Mouse (Mus musculus) MEL (cell line): Measurements from ENCODE around the gene Letmd1.

Source experiments
- CTCF ChIP-seq, 3 experiments: IDR thresholded peaks in 2 of 3; conservative IDR thresholded peaks in 1 of 3; 2 replicates each; pipeline ENCODE4 v1.5.1; 2011 to 2012; ENCODE audit warnings: low read length in 3 of 3, low read depth in 2 of 3, mild to moderate bottlenecking in 2 of 3, improper control_type of control experiment in 1 of 3, inconsistent platforms in 1 of 3, mixed read lengths in 1 of 3, moderate library complexity in 1 of 3; ENCODE audit not compliant: control insufficient read depth in 1 of 3, insufficient read depth in 1 of 3, poor library complexity in 1 of 3, severe bottlenecking in 1 of 3
- EP300 ChIP-seq, 2 experiments: IDR thresholded peaks; 2 replicates each; pipeline ENCODE4 v1.6.1; 2011; ENCODE audit warnings: improper control_type of control experiment in 2 of 2, low read length in 2 of 2, low read depth in 1 of 2, mild to moderate bottlenecking in 1 of 2
- GATA1 ChIP-seq: IDR thresholded peaks from 2 replicates; pipeline ENCODE4 v1.6.1; 2011; ENCODE audit warnings: low read depth, low read length, improper control_type of control experiment
- MYC ChIP-seq: IDR thresholded peaks from 2 replicates; pipeline ENCODE4 v1.6.1; 2011; ENCODE audit warnings: low read depth, mild to moderate bottlenecking, low read length, improper control_type of control experiment, moderate library complexity
- POLR2A ChIP-seq, 2 experiments: IDR thresholded peaks; 2 replicates each; pipeline ENCODE4 v1.6.1; 2011 to 2012; ENCODE audit warnings: low read length in 2 of 2, mild to moderate bottlenecking in 2 of 2, control low read depth in 1 of 2, improper control_type of control experiment in 1 of 2, low read depth in 1 of 2, moderate library complexity in 1 of 2; ENCODE audit not compliant: control insufficient read depth in 1 of 2, insufficient read depth in 1 of 2, poor library complexity in 1 of 2
- TAL1 ChIP-seq: IDR thresholded peaks from 2 replicates; pipeline ENCODE4 v1.6.1; 2012; ENCODE audit warnings: mild to moderate bottlenecking, inconsistent platforms, low read length, moderate library complexity, mixed read lengths
- ZC3H11A ChIP-seq: IDR thresholded peaks from 2 replicates; pipeline ENCODE4 v1.6.1; 2012; ENCODE audit warnings: low read depth, mild to moderate bottlenecking, inconsistent platforms, low read length, improper control_type of control experiment

- TF ChIP-seq GATA1 = no peak
- no peak for TF ChIP-seq TAL1
- no peak for TF ChIP-seq EP300 (IDR thresholded peaks at IDR 0.05; ENCODE audit: low read depth in 1 of 2, low read length in 2 of 2)
- TF ChIP-seq POLR2A (IDR thresholded peaks at IDR 0.05; ENCODE audit: control insufficient read depth in 1 of 2, insufficient read depth in 1 of 2, low read depth in 1 of 2, low read length in 2 of 2, poor library complexity in 1 of 2) = no peak
- no peak for TF ChIP-seq ZC3H11A
- no peak for TF ChIP-seq CTCF (IDR thresholded peaks at IDR 0.05 in 2 of 3, conservative IDR thresholded peaks at IDR 0.05 in 1 of 3; ENCODE audit: control insufficient read depth in 1 of 3, insufficient read depth in 1 of 3, low read depth in 2 of 3, low read length in 3 of 3, poor library complexity in 1 of 3, severe bottlenecking in 1 of 3)
- no peak for TF ChIP-seq MYC
Observed at GRCm38 (mm10) chr15:100470037-100470436, 1.2 kb downstream of the Letmd1 start.
